Mouse (Mus musculus) myocyte (in vitro differentiated cells): Measurements from ENCODE around the gene Aox2. TPM values are rescaled to one million over a fixed set of nuclear protein-coding genes. Genes with fewer than 3 reads are reported as not detected.
A peak's percentile ranks its signal among the peaks of the same experiment; 100 is the strongest.

Source experiments
- H3K27me3 ChIP-seq: one replicate; pipeline ENCODE4 v1.6.1; 2011; ENCODE audit not compliant: control insufficient read depth, insufficient read depth, insufficient read length
- H3K36me3 ChIP-seq: one replicate; pipeline ENCODE4 v1.6.1; 2011; ENCODE audit not compliant: control insufficient read depth, insufficient read depth
- H3K4me2 ChIP-seq: one replicate; pipeline ENCODE4 v1.6.1; 2011; ENCODE audit warnings: low read depth, control low read depth
- H3K4me3 ChIP-seq: one replicate; pipeline ENCODE4 v1.5.1; 2011; ENCODE audit warnings: mild to moderate bottlenecking, control low read depth, moderate library complexity
- H3K79me2 ChIP-seq: one replicate; pipeline ENCODE4 v1.6.1; 2011; ENCODE audit not compliant: control insufficient read depth, insufficient read depth
- H3ac ChIP-seq: one replicate; pipeline ENCODE4 v1.6.1; 2011; ENCODE audit not compliant: control insufficient read depth, insufficient read length
- CEBPB ChIP-seq: IDR thresholded peaks from 2 replicates; pipeline ENCODE4 v1.6.1; 2011; ENCODE audit warnings: mild to moderate bottlenecking, moderate library complexity; ENCODE audit not compliant: poor library complexity, insufficient read depth, severe bottlenecking
- E2F4 ChIP-seq: IDR thresholded peaks from one replicate; pipeline ENCODE4 v1.6.1; 2011; ENCODE audit warnings: mild to moderate bottlenecking, control low read depth, moderate library complexity; ENCODE audit not compliant: insufficient read depth
- MAX ChIP-seq: IDR thresholded peaks from one replicate; pipeline ENCODE4 v1.6.1; 2011; ENCODE audit warnings: low read depth, mild to moderate bottlenecking, control low read depth
- MYOD1 ChIP-seq, 3 experiments: IDR thresholded peaks; one replicate each; pipeline ENCODE4 v1.6.1; 2011; ENCODE audit warnings: control low read depth in 2 of 3, low read depth in 2 of 3, mild to moderate bottlenecking in 2 of 3, moderate library complexity in 1 of 3; ENCODE audit not compliant: insufficient read length in 2 of 3, control insufficient read depth in 1 of 3
- MYOG ChIP-seq, 3 experiments: IDR thresholded peaks; one replicate each; pipeline ENCODE4 v1.6.1; 2011; ENCODE audit warnings: control low read depth in 2 of 3, low read depth in 2 of 3, mild to moderate bottlenecking in 2 of 3; ENCODE audit not compliant: insufficient read length in 2 of 3, control insufficient read depth in 1 of 3, insufficient read depth in 1 of 3
- POLR2A ChIP-seq: IDR thresholded peaks from one replicate; pipeline ENCODE4 v1.6.1; 2011; ENCODE audit warnings: low read depth, mild to moderate bottlenecking, control low read depth, moderate library complexity; ENCODE audit not compliant: insufficient read length
- POLR2AphosphoS2 ChIP-seq: IDR thresholded peaks from one replicate; pipeline ENCODE4 v1.6.1; 2011; ENCODE audit warnings: low read depth, control low read depth; ENCODE audit not compliant: insufficient read length
- REST ChIP-seq: IDR thresholded peaks from one replicate; pipeline ENCODE4 v1.6.1; 2011; ENCODE audit warnings: mild to moderate bottlenecking, control low read depth, moderate library complexity; ENCODE audit not compliant: insufficient read depth, insufficient read length
- SRF ChIP-seq: IDR thresholded peaks from one replicate; pipeline ENCODE4 v1.6.1; 2011; ENCODE audit warnings: low read depth; ENCODE audit not compliant: control insufficient read depth, insufficient read length
- TCF12 ChIP-seq: IDR thresholded peaks from one replicate; pipeline ENCODE4 v1.6.1; 2011; ENCODE audit warnings: mild to moderate bottlenecking, control low read depth; ENCODE audit not compliant: poor library complexity, insufficient read depth, severe bottlenecking
- TCF3 ChIP-seq: IDR thresholded peaks from one replicate; pipeline ENCODE4 v1.6.1; 2011; ENCODE audit warnings: low read depth, control low read depth; ENCODE audit not compliant: insufficient read length
- USF1 ChIP-seq: IDR thresholded peaks from one replicate; pipeline ENCODE4 v1.6.1; 2011; ENCODE audit warnings: low read depth, mild to moderate bottlenecking, control low read depth, moderate library complexity
- polyA plus RNA-seq: library from polyadenylated mRNA; unstranded; fragments of >200 nt; fragmentation: generic; extraction: Trizol; gene quantifications from one replicate; pipeline ENCODE4 v1.2.1, GENCODE M21; 2012; ENCODE audit warnings: missing spikeins

Gene Aox2
- polyA plus RNA-seq, 1 experiment = not detected

- TF ChIP-seq MAX (no peak), MYOG (IDR thresholded peaks at IDR 0.05; ENCODE audit: control insufficient read depth in 1 of 3, insufficient read depth in 1 of 3, insufficient read length in 2 of 3, low read depth in 2 of 3) (no peak), POLR2AphosphoS2 (no peak), USF1 (no peak), SRF (no peak), POLR2A (no peak), REST (no peak), TCF3 (no peak), CEBPB (no peak), MYOD1 (IDR thresholded peaks at IDR 0.05; ENCODE audit: control insufficient read depth in 1 of 3, insufficient read length in 2 of 3, low read depth in 2 of 3) (no peak)
- H3K27me3 ChIP-seq = no peaks in the 10 kb centered on the region
Measured at GRCm38 (mm10) chr1:58237527-58238299, 40.4 kb upstream of the Aox2 start.

DNA sequence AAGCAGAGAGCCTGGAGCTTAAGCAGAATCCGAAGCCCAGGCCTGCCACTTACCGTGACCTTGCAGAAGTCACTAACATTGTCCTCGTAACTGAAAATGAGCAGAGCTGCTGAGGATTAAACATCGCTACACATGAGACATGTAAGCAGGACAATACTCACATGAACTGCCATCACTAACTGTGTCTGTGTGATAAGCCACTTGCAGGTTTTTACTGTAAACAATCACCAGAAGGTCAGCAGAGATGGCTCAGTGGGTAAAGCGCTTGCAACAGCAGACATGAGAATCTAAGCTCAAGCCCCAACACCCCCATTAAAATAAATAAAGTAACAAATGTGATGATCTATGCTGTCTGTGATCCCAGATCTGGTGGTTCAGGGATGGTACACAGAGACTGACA lies 39.7 kb upstream of the Aox2 start:
- Histone ChIP-seq H3ac (no peak overlapping the region), H3K4me2 (no peak overlapping the region), H3K79me2 (no peaks in the 10 kb centered on the region), H3K4me3 (no peak overlapping the region), H3K27me3 (no peaks in the 10 kb centered on the region), H3K36me3 (no peaks in the 10 kb centered on the region)
- TF ChIP-seq TCF3 (no peak), CEBPB (no peak), MAX (no peak), TCF12 (no peak), E2F4 (no peak), USF1 (no peak), POLR2A (no peak), POLR2AphosphoS2 (no peak), MYOD1 (IDR thresholded peaks at IDR 0.05; ENCODE audit: control insufficient read depth in 1 of 3, insufficient read length in 2 of 3, low read depth in 2 of 3) (no peak), MYOG (IDR thresholded peaks at IDR 0.05; ENCODE audit: control insufficient read depth in 1 of 3, insufficient read depth in 1 of 3, insufficient read length in 2 of 3, low read depth in 2 of 3) (no peak), SRF (no peak), REST (no peak)

More at GRCm38 (mm10) chr1:58237527-58238299, 40.4 kb upstream of the Aox2 start:
- H3K36me3 ChIP-seq = no peaks in the 10 kb centered on the region
- no peaks in the 10 kb centered on the region for H3K79me2 ChIP-seq
- no peak overlapping the region for H3K4me2 ChIP-seq
- no peak overlapping the region for H3ac ChIP-seq
- H3K4me3 ChIP-seq = no peak overlapping the region

DNA sequence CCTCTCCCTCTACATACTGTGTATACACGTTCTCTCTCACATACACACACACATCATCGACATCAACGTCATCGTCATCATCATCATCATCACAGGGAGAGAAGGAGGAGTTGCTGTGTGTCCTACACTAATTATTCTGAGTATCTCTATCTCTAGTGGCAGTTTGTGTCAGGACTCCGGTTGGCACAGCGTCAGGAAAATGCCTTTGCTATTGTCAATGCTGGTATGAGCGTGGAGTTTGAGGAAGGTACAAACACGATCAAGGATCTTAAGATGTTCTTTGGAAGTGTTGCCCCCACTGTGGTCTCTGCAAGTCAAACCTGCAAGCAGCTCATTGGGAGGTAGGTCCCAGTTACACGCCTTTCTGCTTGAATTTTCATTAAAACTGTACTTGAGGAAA lies 39.2 kb upstream of the Aox2 start:
- Histone ChIP-seq H3K4me2 (no peak overlapping the region), H3K27me3 (no peaks in the 10 kb centered on the region), H3K4me3 (no peak overlapping the region), H3ac (no peak overlapping the region), H3K79me2 (no peaks in the 10 kb centered on the region), H3K36me3 (no peaks in the 10 kb centered on the region)
- TF ChIP-seq E2F4 (no peak), MYOG (IDR thresholded peaks at IDR 0.05; ENCODE audit: control insufficient read depth in 1 of 3, insufficient read depth in 1 of 3, insufficient read length in 2 of 3, low read depth in 2 of 3) (no peak), SRF (no peak), POLR2A (no peak), USF1 (no peak), REST (no peak), TCF12 (no peak), TCF3 (no peak), CEBPB (no peak), MYOD1 (IDR thresholded peaks at IDR 0.05; ENCODE audit: control insufficient read depth in 1 of 3, insufficient read length in 2 of 3, low read depth in 2 of 3) (no peak)

DNA sequence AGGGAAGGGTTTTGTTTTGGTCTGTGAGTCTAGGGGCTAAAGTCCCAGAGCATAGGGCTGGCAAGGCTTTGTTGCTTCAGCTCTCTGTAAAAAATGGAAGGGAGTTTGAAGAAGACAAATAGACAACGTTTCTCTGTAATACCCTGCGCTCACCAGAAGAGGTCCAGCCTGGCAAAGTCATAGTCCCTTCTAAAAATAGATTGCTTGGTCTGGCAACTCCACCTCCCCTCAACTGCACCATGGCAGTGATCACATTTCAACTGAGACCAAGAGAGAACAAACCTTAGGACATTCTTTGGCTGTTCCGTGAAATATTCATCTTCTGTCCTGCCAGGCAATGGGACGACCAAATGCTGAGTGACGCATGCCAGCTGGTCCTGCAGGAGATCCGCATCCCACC lies 37.8 kb upstream of the Aox2 start:
- Histone ChIP-seq H3K4me2 (no peak overlapping the region), H3ac (no peak overlapping the region), H3K4me3 (no peak overlapping the region), H3K36me3 (no peaks in the 10 kb centered on the region), H3K27me3 (no peaks in the 10 kb centered on the region), H3K79me2 (no peaks in the 10 kb centered on the region)
- TF ChIP-seq MYOD1 (IDR thresholded peaks at IDR 0.05; ENCODE audit: control insufficient read depth in 1 of 3, insufficient read length in 2 of 3, low read depth in 2 of 3) (peak in 2 of 3 experiments; percentile 26 to 36), POLR2A (no peak), MYOG (IDR thresholded peaks at IDR 0.05; ENCODE audit: control insufficient read depth in 1 of 3, insufficient read depth in 1 of 3, insufficient read length in 2 of 3, low read depth in 2 of 3) (peak in 1 of 3 experiments; percentile 17), CEBPB (no peak), TCF3 (no peak)

DNA sequence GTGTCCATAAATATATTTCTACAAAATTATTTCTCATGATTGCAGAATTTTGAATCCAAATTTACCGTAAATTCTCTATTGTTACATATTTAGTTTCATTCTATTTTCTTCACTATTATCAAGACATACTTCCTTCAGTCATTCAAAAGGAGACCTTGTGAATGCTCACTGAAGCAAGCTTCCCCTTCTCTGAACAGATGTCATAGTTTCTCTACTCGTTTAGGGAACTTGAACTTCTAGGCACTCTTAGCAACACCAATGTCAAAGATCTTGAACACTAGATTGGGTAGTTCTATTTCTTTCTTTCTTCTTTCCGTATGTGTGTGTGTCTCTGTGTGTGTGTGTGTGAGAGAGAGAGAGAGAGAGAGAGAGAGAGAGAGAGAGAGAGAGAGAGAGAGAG lies 33.6 kb upstream of the Aox2 start:
- no peaks in the 10 kb centered on the region for H3K36me3 ChIP-seq
- no peak overlapping the region for H3K4me2 ChIP-seq
- TF ChIP-seq E2F4 (no peak), POLR2AphosphoS2 (no peak), SRF (no peak), MYOG (IDR thresholded peaks at IDR 0.05; ENCODE audit: control insufficient read depth in 1 of 3, insufficient read depth in 1 of 3, insufficient read length in 2 of 3, low read depth in 2 of 3) (no peak), USF1 (no peak), REST (no peak), MAX (no peak), CEBPB (no peak), TCF12 (no peak), POLR2A (no peak), MYOD1 (IDR thresholded peaks at IDR 0.05; ENCODE audit: control insufficient read depth in 1 of 3, insufficient read length in 2 of 3, low read depth in 2 of 3) (no peak)
- H3ac ChIP-seq = no peak overlapping the region
- H3K4me3 ChIP-seq = no peak overlapping the region
- peaks cover 7% of the 10 kb centered on the region for H3K27me3 ChIP-seq
- H3K79me2 ChIP-seq = no peaks in the 10 kb centered on the region
